Mouse (Mus musculus): ENCODE measurements at regions not wholly inside any gene's neighbourhood (a gene's known extent, or its start where the extent isn't known, plus 50 kb on each side); places are given as distances from the start of the nearest gene placed in this dataset.

GRCm38 (mm10) chr4:74466081-74466480, 223.8 kb downstream of the Kdm4c start:
- no peak for DNase-seq (ENCODE audit: low read depth, low spot score)

DNA sequence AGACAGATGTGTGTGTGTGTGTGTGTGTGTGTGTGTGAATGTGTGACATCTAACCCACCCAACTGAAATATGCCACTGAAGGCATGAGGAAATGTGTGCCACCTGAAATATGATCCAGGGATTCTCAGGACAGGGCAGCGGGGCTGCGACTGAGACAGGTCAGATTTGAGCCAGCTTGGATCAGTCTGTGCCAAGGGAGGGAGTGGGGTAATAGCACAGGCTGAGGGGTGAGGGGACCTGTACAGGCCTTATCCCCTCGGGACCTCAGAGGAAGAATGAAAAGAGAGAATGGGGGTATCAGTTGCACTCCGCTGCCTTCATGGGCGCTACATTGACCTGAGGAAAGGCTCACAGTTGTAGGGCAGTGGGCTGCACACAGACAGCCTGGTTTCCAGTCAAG, 270.2 kb downstream of the Kdm4c start:
- DNase-seq (ENCODE audit: low read depth, low spot score), result no peak

GRCm38 (mm10) chr4:74553888-74554287, 311.6 kb downstream of the Kdm4c start:
- no peak for DNase-seq (ENCODE audit: low read depth, low spot score)

- DNase-seq (ENCODE audit: low read depth, low spot score), result peak; percentile 60
These were observed 321.3 kb downstream of the Kdm4c start for GRCm38 (mm10) chr4:74563565-74563964.

DNA sequence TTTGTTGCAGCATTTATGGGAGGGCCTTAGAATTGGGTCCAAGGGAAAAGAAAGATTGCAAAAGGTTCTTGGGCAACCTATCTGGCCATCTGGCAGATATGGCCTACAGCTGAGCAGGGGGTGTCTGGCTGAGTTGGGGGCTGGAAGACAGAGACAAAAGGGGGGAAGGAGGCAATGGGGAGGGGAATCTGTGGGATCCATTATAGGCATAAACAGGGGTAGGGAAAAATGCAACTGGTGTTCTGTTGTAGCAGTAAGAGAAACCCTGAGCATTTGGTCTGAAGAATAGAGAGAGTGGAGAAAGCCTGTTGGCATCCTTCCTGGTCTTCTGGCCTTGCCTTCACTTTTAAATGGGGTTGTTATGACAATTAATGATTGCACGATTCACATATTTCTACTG, 344.1 kb downstream of the Kdm4c start:
- DNase-seq (ENCODE audit: low read depth, low spot score), result no peak

DNA sequence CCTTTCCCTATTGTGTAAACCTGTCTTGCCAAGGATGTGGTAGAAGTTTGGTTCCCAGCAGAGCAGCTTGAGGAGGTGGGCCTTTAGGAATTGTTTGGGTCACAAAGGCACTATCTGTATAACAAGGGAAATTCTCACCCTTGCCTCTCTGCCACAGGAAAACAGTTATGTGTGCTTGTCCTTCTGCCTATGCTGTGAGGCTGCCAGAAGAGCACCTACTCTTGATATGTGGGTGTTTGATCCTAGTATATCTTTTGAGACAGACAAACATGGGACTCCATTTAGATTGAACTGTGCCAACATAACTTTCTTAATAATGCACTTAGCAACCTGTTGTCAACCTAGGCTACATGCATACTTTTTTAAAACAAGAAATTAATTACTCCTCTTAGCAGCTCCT, 344.8 kb downstream of the Kdm4c start:
- DNase-seq (ENCODE audit: low read depth, low spot score), result no peak

DNA sequence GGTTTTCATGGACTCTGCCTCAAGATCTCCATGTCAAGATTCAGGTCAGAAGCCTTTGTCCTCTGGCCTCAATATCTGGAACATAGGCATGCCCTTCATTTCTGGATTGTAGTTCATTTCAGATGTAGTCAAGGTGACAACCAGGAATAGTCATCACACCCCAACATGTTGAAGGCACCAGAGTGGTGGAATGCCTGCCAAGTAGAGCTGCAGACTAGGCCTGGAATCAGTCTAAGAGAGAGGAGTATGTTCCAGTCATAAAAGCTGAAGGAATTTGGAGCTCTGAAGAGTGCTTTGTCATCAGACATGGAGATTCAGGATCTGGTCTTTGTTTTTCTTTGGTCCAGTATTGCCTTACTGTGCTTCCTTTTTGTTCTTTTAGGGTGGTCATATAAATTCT, 346.5 kb downstream of the Kdm4c start:
- DNase-seq (ENCODE audit: low read depth, low spot score), result no peak

DNA sequence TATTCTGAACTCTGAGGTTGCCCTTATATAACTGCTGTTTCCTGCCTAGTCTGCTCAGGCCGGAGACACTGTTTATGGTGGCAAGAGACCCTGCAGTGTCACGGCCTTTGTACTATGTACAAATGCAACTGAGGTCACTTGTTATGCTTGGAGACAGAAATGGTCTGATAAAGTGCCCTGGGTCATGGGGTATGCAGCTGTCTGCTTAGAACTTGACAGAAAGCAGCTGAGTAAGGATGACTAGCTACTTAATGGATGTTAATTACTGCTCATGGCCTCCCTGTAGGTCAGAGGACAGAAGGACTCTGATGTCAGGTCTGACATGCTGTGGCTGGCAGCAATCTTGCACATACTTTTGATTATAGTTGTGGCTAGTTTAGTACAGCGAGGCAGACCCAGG, 370.7 kb downstream of the Kdm4c start:
- DNase-seq (ENCODE audit: low read depth, low spot score), result no peak
